Mouse (Mus musculus) layer of hippocampus, adult 9-11 months (tissue): ENCODE results near the gene Sst.
"Not testable (repeated sequence)": the region's sequence is repeated elsewhere in the genome, so short reads cannot be mapped to it uniquely, and the experiment has no call there.

ENCODE experiments used
- DNase-seq: peaks from one replicate; pipeline ENCODE4 v3.0.0; 2022

Sst gene

GRCm38 (mm10) chr16:23890636-23891035 lies at the start of gene Sst:
TSS of gene Sst (minus strand) at chr16:23890958.
- DNase-seq = no peak

- DNase-seq = no peak
Observed at GRCm38 (mm10) chr16:23934397-23934796, 43.6 kb upstream of the Sst start.

- DNase-seq = no peak
Observed at GRCm38 (mm10) chr16:23932294-23932693, 41.5 kb upstream of the Sst start, which contains the start of gene Rtp2. TSS of gene Rtp2 (minus strand) at chr16:23932394.

GRCm38 (mm10) chr16:23931275-23931674 lies 40.5 kb upstream of the Sst start:
- no peak for DNase-seq

GRCm38 (mm10) chr16:23930426-23931073 lies 39.8 kb upstream of the Sst start:
- DNase-seq = no peak

GRCm38 (mm10) chr16:23927301-23928114 lies 36.8 kb upstream of the Sst start:
- DNase-seq = no peak

GRCm38 (mm10) chr16:23922906-23923305 lies 32.1 kb upstream of the Sst start:
- no peak for DNase-seq

GRCm38 (mm10) chr16:23921697-23922096 lies 30.9 kb upstream of the Sst start:
- DNase-seq = no peak

- DNase-seq = no peak
Observed at GRCm38 (mm10) chr16:23919418-23919817, 28.7 kb upstream of the Sst start.

- no peak for DNase-seq
Observed at GRCm38 (mm10) chr16:23913401-23913800, 22.6 kb upstream of the Sst start.

GRCm38 (mm10) chr16:23912741-23913140 lies 22.0 kb upstream of the Sst start:
- no peak for DNase-seq

- not testable (repeated sequence) for DNase-seq
Observed at GRCm38 (mm10) chr16:23909015-23909354, 18.2 kb upstream of the Sst start.

GRCm38 (mm10) chr16:23908076-23909014 lies 17.6 kb upstream of the Sst start:
- DNase-seq = not testable (repeated sequence)

- DNase-seq = not testable (repeated sequence)
Observed at GRCm38 (mm10) chr16:23906586-23906985, 15.8 kb upstream of the Sst start.

GRCm38 (mm10) chr16:23901411-23901810 lies 10.7 kb upstream of the Sst start:
- no peak for DNase-seq

- DNase-seq = peak; percentile 76
Observed at GRCm38 (mm10) chr16:23900061-23900460, 9.3 kb upstream of the Sst start.

GRCm38 (mm10) chr16:23898840-23899239 lies 8.1 kb upstream of the Sst start:
- peak; percentile 76 for DNase-seq

- peak; percentile 70 for DNase-seq
Observed at GRCm38 (mm10) chr16:23897984-23898586, 7.3 kb upstream of the Sst start.

GRCm38 (mm10) chr16:23897486-23897885 lies 6.7 kb upstream of the Sst start:
- DNase-seq = no peak

GRCm38 (mm10) chr16:23895135-23895534 lies 4.4 kb upstream of the Sst start:
- no peak for DNase-seq

GRCm38 (mm10) chr16:23890151-23890550 lies 607 bp downstream of the Sst start:
- DNase-seq = no peak

- no peak for DNase-seq
Observed at GRCm38 (mm10) chr16:23887910-23888579, 2.7 kb downstream of the Sst start.
